Mouse (Mus musculus) stomach, embryonic 15.5 days (tissue): ENCODE data around the gene Tas2r103. TPM values are rescaled to one million over a fixed set of nuclear protein-coding genes. Genes with fewer than 3 reads are reported as not detected.

Experiments used
- ATAC-seq: fragments of 200-750 bp; cut with Nextera tagmentation; 2 replicates; pipeline ENCODE4 v1.8.0; 2017; ENCODE audit warnings: low read depth, moderate number of reproducible peaks, moderate TSS enrichment; ENCODE audit not compliant: insufficient read depth, low FRiP score
- H3K27ac ChIP-seq: fragments of 300-500 bp; sonication (generic); 2 replicates; pipeline ENCODE4 v1.5.1; 2015; ENCODE audit warnings: mild to moderate bottlenecking, inconsistent platforms
- H3K27me3 ChIP-seq: fragments of 300-500 bp; sonication (generic); replicated peaks from 2 replicates; pipeline ENCODE4 v1.6.1; 2015; ENCODE audit warnings: inconsistent platforms
- H3K36me3 ChIP-seq: fragments of 300-500 bp; sonication (generic); 2 replicates; pipeline ENCODE4 v1.6.1; 2015; ENCODE audit warnings: inconsistent platforms
- H3K4me1 ChIP-seq: fragments of 300-500 bp; sonication (generic); 2 replicates; pipeline ENCODE4 v1.6.1; 2015; ENCODE audit warnings: inconsistent platforms
- H3K4me2 ChIP-seq: fragments of 300-500 bp; sonication (generic); 2 replicates; pipeline ENCODE4 v1.6.1; 2015; ENCODE audit warnings: mild to moderate bottlenecking, inconsistent platforms
- H3K4me3 ChIP-seq: fragments of 300-500 bp; sonication (generic); replicated peaks from 2 replicates; pipeline ENCODE4 v1.5.1; 2015; ENCODE audit warnings: inconsistent platforms
- H3K9ac ChIP-seq: fragments of 300-500 bp; sonication (generic); 2 replicates; pipeline ENCODE4 v1.6.1; 2015; ENCODE audit warnings: inconsistent platforms
- H3K9me3 ChIP-seq: fragments of 300-500 bp; sonication (generic); 2 replicates; pipeline ENCODE4 v1.6.1; 2016; ENCODE audit warnings: inconsistent platforms
- WGBS: fragments of 180-500 bp; shearing (Covaris S2); methylation state at CpG from one replicate; pipeline ENCODE4 v1.1.7; 2015; 5-methylcytosine and 5-hydroxymethylcytosine counted together
- polyA plus RNA-seq: library from polyadenylated mRNA; unstranded; fragments of >200 nt; fragmentation: Nextera tagmentation; extraction: Ambion mirVana; gene quantifications from 2 replicates; pipeline ENCODE4 v1.2.1, GENCODE M21; 2015

Tas2r103 gene
- polyA plus RNA-seq, result not detected in 2 replicates

DNA sequence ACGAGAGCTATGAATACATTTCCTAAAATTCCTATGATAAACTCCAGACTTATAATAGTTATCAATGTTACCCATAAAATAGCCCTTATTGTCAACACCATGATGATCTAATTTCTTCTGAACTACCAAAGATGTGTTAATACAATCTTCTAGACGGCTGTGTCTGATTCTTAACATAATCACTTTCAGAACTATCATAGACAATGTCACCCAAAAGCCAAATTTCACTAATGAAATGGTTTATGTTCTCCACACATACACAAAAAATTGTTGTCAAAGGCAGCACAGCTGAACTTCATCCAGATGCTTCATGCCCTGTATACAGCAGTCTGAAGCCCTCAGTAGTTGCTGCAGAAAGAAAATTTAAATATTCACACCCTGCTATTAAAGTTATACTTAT lies at the start of gene Tas2r103:
TSS of gene Tas2r103 (minus strand) at position 101 of the 400 bp plus-strand sequence.
- 56% methylated on average over 2 of the region's 2 CpGs for WGBS
- Histone ChIP-seq H3K27me3 (no peaks in the 10 kb centered on the region), H3K9ac (no peak within 1 kb of the TSS), H3K9me3 (no peaks in the 10 kb centered on the region), H3K36me3 (no peaks in the 10 kb centered on the region), H3K4me1 (no peaks in the 10 kb centered on the region), H3K4me2 (no peak within 1 kb of the TSS), H3K4me3 (no peak within 1 kb of the TSS), H3K27ac (no peak within 1 kb of the TSS)
- ATAC-seq, result no peak

- Histone ChIP-seq H3K4me3 (no peak within 1 kb of the TSS), H3K4me1 (no peaks in the 10 kb centered on the region), H3K9me3 (no peaks in the 10 kb centered on the region), H3K4me2 (no peak within 1 kb of the TSS), H3K36me3 (no peaks in the 10 kb centered on the region), H3K9ac (no peak within 1 kb of the TSS), H3K27ac (no peak within 1 kb of the TSS), H3K27me3 (no peaks in the 10 kb centered on the region)
- no peak for ATAC-seq
Observed at GRCm38 (mm10) chr6:133055716-133056115, 18.8 kb upstream of the Tas2r103 start, which contains the start of gene Tas2r140. Tas2r140 (minus strand) TSS chr6:133055816.

Other genes with a start within 250 kb of the Tas2r103 start
- not detected in 2 replicates for gene Tas2r117, start 234.3 kb downstream of the Tas2r103 start, polyA plus RNA-seq
- not detected in 2 replicates for gene Tas2r123, start 190.0 kb downstream of the Tas2r103 start, polyA plus RNA-seq
- not detected in 2 replicates for gene Tas2r116, start 181.7 kb downstream of the Tas2r103 start, polyA plus RNA-seq
- gene Tas2r110, start 169.1 kb downstream of the Tas2r103 start, polyA plus RNA-seq, result not detected in 2 replicates
- gene Tas2r113, start 144.1 kb downstream of the Tas2r103 start, polyA plus RNA-seq, result not detected in 2 replicates
- gene Tas2r125, start 127.5 kb downstream of the Tas2r103 start, polyA plus RNA-seq, result not detected in 2 replicates
- not detected in 2 replicates for gene Tas2r129, start 86.0 kb downstream of the Tas2r103 start, polyA plus RNA-seq
- gene Tas2r131, start 79.2 kb downstream of the Tas2r103 start, polyA plus RNA-seq, result not detected in 2 replicates
- not detected in 2 replicates for gene Tas2r109, start 56.1 kb downstream of the Tas2r103 start, polyA plus RNA-seq
- gene Tas2r140, start 18.7 kb upstream of the Tas2r103 start, polyA plus RNA-seq, result not detected in 2 replicates
- 87.3 and 88.4 TPM in 2 replicates for gene Smim10l1, start 67.8 kb upstream of the Tas2r103 start, polyA plus RNA-seq